Mouse (Mus musculus): ENCODE measurements around the gene Rgl1.

DNA sequence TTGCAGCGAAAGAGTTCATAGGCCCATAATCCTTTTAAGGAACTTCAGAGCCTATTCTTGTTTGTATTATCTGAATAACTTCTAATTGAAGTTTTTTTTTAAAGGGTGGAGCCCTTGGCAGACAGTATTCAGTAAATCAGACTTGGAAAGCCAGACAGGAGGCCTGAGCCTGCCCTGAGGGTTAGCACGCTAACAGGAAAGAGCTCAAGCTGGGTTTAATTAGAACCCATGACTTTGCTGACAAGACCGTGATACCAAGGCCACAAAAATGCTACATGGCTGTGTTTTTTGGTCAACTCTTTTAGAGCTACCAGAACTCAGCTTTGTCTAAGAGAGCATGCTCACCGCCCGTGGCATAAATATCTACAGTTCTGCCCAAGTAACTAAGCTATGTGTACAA is 175.8 kb downstream of the Rgl1 start:
- TF ChIP-seq POLR2A (IDR thresholded peaks at IDR 0.05; ENCODE audit: extremely low read depth, insufficient read depth, low read length) (no peak), CTCF (IDR thresholded peaks at IDR 0.05; ENCODE audit: extremely low read depth, insufficient read depth, low read length) (no peak)
